2 mouse cellular contexts compared by ENCODE assay signal in genomic region chr3:96575272-96575984, GRCm38 (mm10).
A peak's percentile ranks its signal among the peaks of the same experiment; 100 is the strongest.
TF ChIP-seq lines count a peak whose summit lies in the region.

No protein-coding gene starts in this region.

TF ChIP-seq in CH12.LX, 34 proteins besides CTCF, POLR2A, EP300 and RAD21:
- TF ChIP-seq ELF1 (IDR thresholded peaks at IDR 0.05; ENCODE audit: low read depth, low read length) (peak; percentile 31; the same call in 1 of the 2 replicates), MAFK (IDR thresholded peaks at IDR 0.05; ENCODE audit: insufficient replicate concordance, low read length) (no peak)

TF ChIP-seq in MEL, 35 proteins besides CTCF, POLR2A, EP300 and RAD21:
- no peak for TF ChIP-seq USF2 (IDR thresholded peaks at IDR 0.05; ENCODE audit: borderline replicate concordance in 1 of 2, insufficient read depth in 1 of 2, low read depth in 1 of 2, low read length in 2 of 2)
- TF ChIP-seq ZC3H11A (IDR thresholded peaks at IDR 0.05; ENCODE audit: low read depth, low read length), result no peak
- no peak for TF ChIP-seq BHLHE40 (IDR thresholded peaks at IDR 0.05; ENCODE audit: borderline replicate concordance, low read depth, low read length)
- TF ChIP-seq CHD1 (IDR thresholded peaks at IDR 0.05; ENCODE audit: low read depth, low read length), result no peak
- no peak for TF ChIP-seq TBP (IDR thresholded peaks at IDR 0.05; ENCODE audit: low read depth, low read length)
- TF ChIP-seq TCF12 (IDR thresholded peaks at IDR 0.05; ENCODE audit: low read depth, low read length), result no peak
- TF ChIP-seq USF1 (IDR thresholded peaks at IDR 0.05; ENCODE audit: low read depth, low read length), result no peak
- TF ChIP-seq GABPA (IDR thresholded peaks at IDR 0.05; ENCODE audit: low read depth, low read length), result no peak
- TF ChIP-seq POLR2AphosphoS5 (IDR thresholded peaks at IDR 0.05; ENCODE audit: borderline replicate concordance, low read depth, low read length), result no peak
- no peak for TF ChIP-seq POLR2AphosphoS2 (IDR thresholded peaks at IDR 0.05; ENCODE audit: low read length)
- no peak for TF ChIP-seq JUND (IDR thresholded peaks at IDR 0.05; ENCODE audit: low read depth, low read length)
- no peak for TF ChIP-seq CHD2 (IDR thresholded peaks at IDR 0.05; ENCODE audit: low read length)
- no peak for TF ChIP-seq MEF2A (IDR thresholded peaks at IDR 0.05; ENCODE audit: extremely low read depth, insufficient replicate concordance, low read depth, low read length, poor library complexity, severe bottlenecking)
- TF ChIP-seq MXI1 (IDR thresholded peaks at IDR 0.05; ENCODE audit: low read depth, low read length), result no peak
- no peak for TF ChIP-seq MAZ (IDR thresholded peaks at IDR 0.05; ENCODE audit: low read depth, low read length)
- no peak for TF ChIP-seq UBTF (IDR thresholded peaks at IDR 0.05; ENCODE audit: borderline replicate concordance, insufficient read depth, low read depth, low read length)
- TF ChIP-seq ETS1 (IDR thresholded peaks at IDR 0.05; ENCODE audit: low read depth, low read length), result no peak
- no peak for TF ChIP-seq HCFC1 (IDR thresholded peaks at IDR 0.05; ENCODE audit: low read depth, low read length)
- TF ChIP-seq ZKSCAN1 (IDR thresholded peaks at IDR 0.05; ENCODE audit: low read depth, low read length), result no peak
- TF ChIP-seq NRF1 (IDR thresholded peaks at IDR 0.05; ENCODE audit: insufficient read depth, low read depth, low read length, poor library complexity, severe bottlenecking), result no peak
